Mouse (Mus musculus) E14TG2a.4 (cell line): ENCODE data around the gene Foxp2.

Experiments
- H3K27me3 ChIP-seq: 2 replicates; pipeline ENCODE4 v1.6.1; 2014; ENCODE audit warnings: low read length, control low read depth; ENCODE audit not compliant: insufficient read depth
- H3K36me3 ChIP-seq: 2 replicates; pipeline ENCODE4 v1.6.1; 2014; ENCODE audit warnings: low read length, control low read depth; ENCODE audit not compliant: insufficient read depth
- H3K4me1 ChIP-seq: replicated peaks from 2 replicates; pipeline ENCODE4 v1.6.1; 2014; ENCODE audit warnings: low read depth, low read length, control low read depth
- H3K4me3 ChIP-seq: replicated peaks from 2 replicates; pipeline ENCODE4 v1.5.1; 2014; ENCODE audit warnings: mild to moderate bottlenecking, low read length
- H3K9me3 ChIP-seq: 2 replicates; pipeline ENCODE4 v1.6.1; 2014; ENCODE audit warnings: low read length, control low read depth
- CTCF ChIP-seq: conservative IDR thresholded peaks from 2 replicates; pipeline ENCODE4 v1.5.1; 2014; ENCODE audit warnings: low read length
- NANOG ChIP-seq: IDR thresholded peaks from 2 replicates; pipeline ENCODE4 v1.6.1; 2014; ENCODE audit warnings: borderline replicate concordance, low read length, mixed read lengths
- POU5F1 ChIP-seq: IDR thresholded peaks from 2 replicates; pipeline ENCODE4 v1.6.1; 2014; ENCODE audit warnings: low read length, borderline replicate concordance

Foxp2 gene

DNA sequence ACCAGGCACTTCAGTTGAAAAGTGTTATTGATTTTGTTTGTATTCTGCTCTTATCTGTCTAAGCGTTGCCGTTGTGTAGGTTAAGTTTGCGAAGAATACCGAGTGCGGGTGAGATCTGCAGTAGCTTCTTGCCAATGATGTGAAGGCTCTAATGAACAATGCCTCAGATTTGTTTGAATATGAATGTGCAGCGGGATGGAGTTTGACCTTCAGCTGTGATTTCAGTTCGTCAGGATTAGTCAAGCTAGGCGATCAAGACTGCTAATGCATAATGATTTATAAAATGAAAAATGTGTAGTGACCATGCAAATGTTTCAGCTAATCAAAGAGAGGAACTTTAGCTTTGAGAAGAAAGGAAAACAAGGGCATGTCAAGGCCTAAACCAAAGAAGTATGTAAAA, 469.1 kb downstream of the Foxp2 start:
- no peaks in the 10 kb centered on the region for H3K4me1 ChIP-seq
- TF ChIP-seq POU5F1 (no peak), CTCF (no peak), NANOG (no peak)
- no peaks in the 10 kb centered on the region for H3K36me3 ChIP-seq
- H3K9me3 ChIP-seq: no peaks in the 10 kb centered on the region
- H3K27me3 ChIP-seq: no peaks in the 10 kb centered on the region
- no peak overlapping the region for H3K4me3 ChIP-seq

DNA sequence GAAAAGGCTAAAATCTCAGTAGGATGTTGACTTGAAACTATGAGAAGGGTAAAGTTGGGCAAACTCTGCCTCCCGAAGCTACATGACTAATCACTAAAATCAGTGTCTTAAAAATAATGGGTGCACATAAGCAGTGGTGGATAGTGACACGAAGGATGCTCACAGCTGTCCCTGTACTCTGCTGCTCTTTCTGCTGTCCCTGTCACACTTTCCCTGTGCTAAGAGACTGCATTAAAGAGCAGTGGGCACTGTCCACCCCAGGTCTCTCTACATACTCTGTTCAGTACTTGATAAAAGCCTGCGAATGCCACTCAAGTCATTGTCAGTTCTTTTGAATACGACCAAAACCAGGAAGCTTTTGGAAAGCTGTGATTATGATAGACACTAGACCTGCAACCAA, 469.7 kb downstream of the Foxp2 start:
- no peak for TF ChIP-seq POU5F1
- Histone ChIP-seq H3K4me3 (no peak overlapping the region), H3K27me3 (no peaks in the 10 kb centered on the region), H3K9me3 (no peaks in the 10 kb centered on the region), H3K4me1 (no peaks in the 10 kb centered on the region), H3K36me3 (no peaks in the 10 kb centered on the region)

DNA sequence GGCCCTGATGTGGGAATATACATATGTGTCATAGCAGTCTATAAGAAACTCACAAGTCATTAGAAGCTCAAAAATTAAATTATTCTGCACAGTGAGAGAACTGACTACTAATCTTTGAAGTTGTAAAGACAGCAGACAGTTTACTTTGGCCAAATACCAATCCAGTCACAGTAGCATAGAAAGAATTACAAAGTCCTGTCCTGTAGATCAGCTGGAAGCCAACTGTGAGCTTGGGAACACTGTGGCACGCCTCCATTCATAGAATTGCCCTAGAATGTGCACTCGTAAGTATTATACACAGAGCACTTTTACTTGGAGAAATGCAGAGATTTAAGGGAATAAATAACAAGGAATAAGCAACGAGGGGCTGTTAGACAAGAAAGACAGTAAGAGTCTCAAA, 472.5 kb downstream of the Foxp2 start:
- TF ChIP-seq POU5F1 (no peak), CTCF (no peak), NANOG (no peak)
- Histone ChIP-seq H3K36me3 (no peaks in the 10 kb centered on the region), H3K4me3 (no peak overlapping the region), H3K27me3 (no peaks in the 10 kb centered on the region), H3K9me3 (no peaks in the 10 kb centered on the region), H3K4me1 (no peaks in the 10 kb centered on the region)

DNA sequence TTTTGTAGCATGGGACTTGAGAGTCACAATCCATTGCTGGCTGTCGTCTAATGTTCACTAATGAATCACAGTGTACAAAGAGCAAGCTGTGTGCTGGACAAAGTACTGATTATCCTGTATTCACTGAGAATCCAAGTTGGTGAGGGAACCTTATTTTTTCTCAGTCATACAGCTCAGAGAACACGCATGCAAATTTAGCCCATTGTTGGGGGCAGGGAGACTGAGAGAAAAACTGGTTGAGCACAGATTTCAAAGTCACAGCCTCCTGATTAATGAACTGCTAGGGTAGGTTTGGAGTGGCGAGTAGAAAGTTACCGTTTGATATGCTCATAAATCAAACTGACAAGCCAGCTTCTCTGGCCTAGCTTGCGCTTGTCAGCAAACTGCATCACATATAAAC, 477.1 kb downstream of the Foxp2 start:
- H3K4me3 ChIP-seq: no peak overlapping the region
- TF ChIP-seq NANOG (no peak), POU5F1 (no peak), CTCF (no peak)
- no peaks in the 10 kb centered on the region for H3K27me3 ChIP-seq
- H3K9me3 ChIP-seq: no peaks in the 10 kb centered on the region
- H3K36me3 ChIP-seq: no peaks in the 10 kb centered on the region
- H3K4me1 ChIP-seq: no peaks in the 10 kb centered on the region

DNA sequence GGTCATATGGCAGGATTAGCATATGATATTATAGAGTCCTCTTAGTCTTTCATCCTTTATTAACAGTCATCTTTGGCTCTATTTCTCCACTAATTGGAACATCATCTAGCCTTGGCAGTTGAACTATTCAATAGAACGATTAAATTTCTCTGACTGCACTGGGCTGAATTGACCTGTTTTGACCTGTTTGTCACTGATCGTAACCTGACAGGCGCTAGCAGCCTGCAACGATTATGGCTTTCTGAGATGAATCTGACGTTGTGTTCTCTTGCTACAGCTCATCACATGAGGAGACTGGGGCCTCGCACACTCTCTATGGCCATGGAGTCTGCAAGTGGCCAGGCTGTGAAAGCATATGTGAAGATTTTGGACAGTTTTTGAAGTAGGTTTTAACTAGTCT, 495.3 kb downstream of the Foxp2 start:
- no peaks in the 10 kb centered on the region for H3K4me1 ChIP-seq
- H3K4me3 ChIP-seq: no peak overlapping the region
- no peaks in the 10 kb centered on the region for H3K9me3 ChIP-seq
- no peaks in the 10 kb centered on the region for H3K36me3 ChIP-seq
- TF ChIP-seq CTCF: no peak
- TF ChIP-seq NANOG: no peak
- no peak for TF ChIP-seq POU5F1
- no peaks in the 10 kb centered on the region for H3K27me3 ChIP-seq

DNA sequence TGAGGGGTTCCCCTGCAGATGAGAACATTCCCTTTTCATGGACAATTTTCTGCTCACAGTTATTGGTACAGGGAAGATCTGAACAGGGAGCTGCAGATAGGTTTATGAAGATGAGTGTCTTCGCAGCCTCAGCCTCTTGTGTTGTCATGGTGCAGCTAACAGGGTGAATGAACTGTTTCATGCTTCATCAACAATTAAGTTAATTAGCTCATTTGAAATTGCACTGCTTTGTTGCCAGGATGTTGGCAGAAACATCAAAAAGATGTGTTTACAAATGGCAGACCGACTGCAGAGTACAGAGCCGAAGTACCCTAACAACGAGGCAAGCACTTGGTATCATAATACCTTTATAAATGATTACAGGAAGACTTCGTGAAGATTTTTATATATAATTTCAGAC, 496.3 kb downstream of the Foxp2 start:
- TF ChIP-seq CTCF (no peak), NANOG (no peak), POU5F1 (no peak)
- no peaks in the 10 kb centered on the region for H3K9me3 ChIP-seq
- no peaks in the 10 kb centered on the region for H3K36me3 ChIP-seq
- no peak overlapping the region for H3K4me3 ChIP-seq
- H3K27me3 ChIP-seq: no peaks in the 10 kb centered on the region
- H3K4me1 ChIP-seq: no peaks in the 10 kb centered on the region

DNA sequence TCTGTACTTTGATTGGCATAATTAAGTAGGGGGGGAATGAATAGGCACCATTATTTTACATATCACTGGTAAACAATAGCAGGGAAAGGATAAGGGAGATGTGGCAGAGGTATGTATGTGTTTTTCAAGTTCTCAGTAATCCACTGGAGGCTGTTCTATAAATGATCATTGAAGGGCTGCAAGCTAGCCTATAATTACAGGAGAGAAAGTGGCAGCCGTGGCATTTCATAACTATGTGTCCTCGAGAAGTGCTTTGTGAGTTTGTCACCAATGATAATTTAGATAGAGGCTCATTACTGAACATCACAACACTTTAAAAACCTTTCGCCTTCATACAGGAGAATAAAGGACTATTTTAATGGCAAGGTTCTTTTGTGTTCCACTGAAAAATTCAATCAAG, 500.0 kb downstream of the Foxp2 start:
- TF ChIP-seq NANOG (no peak), POU5F1 (no peak), CTCF (no peak)
- Histone ChIP-seq H3K9me3 (no peaks in the 10 kb centered on the region), H3K27me3 (no peaks in the 10 kb centered on the region), H3K4me1 (no peaks in the 10 kb centered on the region), H3K36me3 (no peaks in the 10 kb centered on the region), H3K4me3 (no peak overlapping the region)

DNA sequence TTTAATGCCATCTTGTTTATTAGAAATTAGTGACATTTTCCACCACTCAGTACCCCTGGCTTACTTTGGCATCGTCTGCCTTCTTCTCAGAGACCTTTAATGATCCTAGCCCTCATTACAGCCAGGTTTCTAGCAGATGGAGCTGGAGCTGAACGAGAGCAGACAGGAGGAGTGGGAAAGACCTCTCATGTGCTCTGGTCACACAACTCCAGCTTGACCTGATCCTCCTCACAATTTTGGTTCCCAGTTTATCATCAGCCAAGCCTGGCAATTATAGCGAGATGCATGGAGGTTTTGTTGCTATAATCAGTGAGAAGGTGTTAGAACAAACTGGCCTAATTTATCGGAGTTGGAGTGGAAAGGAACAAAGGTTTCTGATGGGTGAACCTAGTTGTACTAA, 500.9 kb downstream of the Foxp2 start:
- no peak overlapping the region for H3K4me3 ChIP-seq
- no peaks in the 10 kb centered on the region for H3K36me3 ChIP-seq
- no peaks in the 10 kb centered on the region for H3K27me3 ChIP-seq
- H3K9me3 ChIP-seq: no peaks in the 10 kb centered on the region
- H3K4me1 ChIP-seq: no peaks in the 10 kb centered on the region
- TF ChIP-seq POU5F1: no peak
- TF ChIP-seq CTCF: no peak
- no peak for TF ChIP-seq NANOG

DNA sequence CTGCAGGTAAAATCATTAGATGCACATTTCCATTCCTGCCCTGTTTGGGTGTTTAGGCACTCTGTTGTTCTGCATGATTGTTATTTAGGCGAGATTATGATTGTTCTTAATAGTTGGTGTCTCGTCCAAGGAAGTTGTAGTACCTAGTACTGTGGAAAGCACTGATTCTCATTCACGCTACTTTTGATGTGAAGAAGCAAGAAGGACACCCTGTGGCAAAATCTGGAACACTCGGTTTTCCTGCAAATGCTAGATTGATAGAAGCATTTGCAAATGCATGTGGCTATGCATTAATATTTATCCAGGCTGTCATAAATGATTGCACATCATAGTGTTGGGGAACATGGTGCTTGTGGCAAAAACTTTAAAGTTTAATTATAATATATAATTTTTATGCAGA, 514.0 kb downstream of the Foxp2 start:
- no peaks in the 10 kb centered on the region for H3K4me1 ChIP-seq
- no peaks in the 10 kb centered on the region for H3K36me3 ChIP-seq
- TF ChIP-seq NANOG (no peak), CTCF (no peak), POU5F1 (no peak)
- no peaks in the 10 kb centered on the region for H3K27me3 ChIP-seq
- no peaks in the 10 kb centered on the region for H3K9me3 ChIP-seq
- no peak overlapping the region for H3K4me3 ChIP-seq
